Mouse (Mus musculus) induced T-regulatory cell, adult 2 months (primary cell): ENCODE measurements around the gene AU040320.
A peak's percentile ranks its signal among the peaks of the same experiment; 100 is the strongest.

Source experiments
- DNase-seq: peaks from one replicate; pipeline ENCODE4 v3.0.0-alpha.2; 2012; ENCODE audit warnings: low read depth

Gene AU040320

DNA sequence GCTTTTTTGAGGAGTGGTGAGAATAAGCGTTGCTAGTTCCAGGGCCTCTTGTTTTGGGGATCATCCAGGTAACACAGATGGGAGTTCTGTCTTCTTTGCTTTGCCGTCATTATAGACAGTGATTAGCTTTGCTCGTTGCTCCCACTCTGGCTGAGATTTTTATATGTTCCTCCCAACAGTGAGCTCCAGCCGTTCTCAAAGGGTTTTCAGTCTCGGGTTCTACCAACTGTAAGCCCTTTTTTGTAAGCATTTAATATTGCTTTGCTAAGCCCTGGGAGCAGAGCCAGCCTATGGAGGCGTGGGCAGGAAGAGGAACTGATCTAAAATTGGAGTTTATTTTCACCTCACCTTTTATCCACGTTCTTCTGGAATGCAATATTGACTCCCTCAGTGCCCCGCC lies 29.7 kb downstream of the AU040320 start:
- DNase-seq, result no peak

DNA sequence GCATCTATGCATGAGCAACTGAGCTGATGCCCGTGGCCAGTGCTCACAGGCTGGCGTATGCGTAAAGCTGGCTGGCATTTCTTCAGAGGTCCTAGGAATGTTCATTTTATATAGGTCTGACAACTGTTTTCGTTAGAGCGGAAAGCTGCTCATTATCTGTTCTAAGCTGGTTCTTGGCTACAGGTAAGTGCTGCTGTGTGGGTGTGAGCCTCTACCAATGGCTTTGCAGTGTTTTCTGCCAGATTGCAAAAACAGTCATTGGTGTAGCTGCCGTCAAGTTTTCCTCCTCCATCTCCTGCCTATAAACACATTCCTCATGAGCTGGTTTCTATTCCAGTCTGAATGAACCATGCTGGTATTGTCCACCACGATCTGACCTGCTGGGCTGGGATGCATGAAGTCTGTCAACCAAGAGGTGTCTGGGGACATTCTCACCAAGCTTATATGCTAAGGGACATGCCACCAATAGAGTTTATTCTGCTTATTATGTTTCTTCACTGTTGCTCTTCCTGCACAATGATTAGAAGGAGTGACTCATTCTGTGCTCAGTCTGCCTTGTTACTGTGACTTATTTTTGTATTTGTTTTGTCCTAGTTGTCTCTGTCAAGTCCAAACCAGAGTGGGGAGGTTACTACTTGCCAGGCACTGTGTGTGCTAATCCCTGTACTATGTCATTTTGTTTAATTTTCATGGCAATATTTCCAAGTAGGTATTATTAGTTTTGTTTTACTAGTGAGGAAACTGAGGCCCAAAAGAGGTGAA lies 39.2 kb downstream of the AU040320 start:
- no peak for DNase-seq

DNA sequence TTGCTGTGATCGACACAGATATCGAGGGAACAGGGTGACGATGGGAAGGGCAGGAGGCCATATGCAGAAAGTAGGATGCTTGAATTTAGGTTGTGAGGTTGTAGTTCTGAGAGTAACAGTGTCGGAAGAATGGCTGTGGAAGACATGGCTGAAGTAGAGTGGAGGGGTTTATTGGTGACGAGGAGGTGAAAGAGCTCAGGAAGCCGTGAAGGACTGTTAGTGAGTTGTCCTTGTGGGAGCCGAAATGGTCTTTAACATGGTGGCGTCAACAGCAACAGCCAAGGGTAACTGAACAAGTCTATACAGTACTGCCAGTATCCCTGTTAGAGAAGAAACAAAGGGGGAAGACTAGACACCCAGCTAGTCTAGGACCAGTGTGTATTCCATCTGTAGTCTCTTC lies 48.8 kb downstream of the AU040320 start:
- DNase-seq, result no peak

DNA sequence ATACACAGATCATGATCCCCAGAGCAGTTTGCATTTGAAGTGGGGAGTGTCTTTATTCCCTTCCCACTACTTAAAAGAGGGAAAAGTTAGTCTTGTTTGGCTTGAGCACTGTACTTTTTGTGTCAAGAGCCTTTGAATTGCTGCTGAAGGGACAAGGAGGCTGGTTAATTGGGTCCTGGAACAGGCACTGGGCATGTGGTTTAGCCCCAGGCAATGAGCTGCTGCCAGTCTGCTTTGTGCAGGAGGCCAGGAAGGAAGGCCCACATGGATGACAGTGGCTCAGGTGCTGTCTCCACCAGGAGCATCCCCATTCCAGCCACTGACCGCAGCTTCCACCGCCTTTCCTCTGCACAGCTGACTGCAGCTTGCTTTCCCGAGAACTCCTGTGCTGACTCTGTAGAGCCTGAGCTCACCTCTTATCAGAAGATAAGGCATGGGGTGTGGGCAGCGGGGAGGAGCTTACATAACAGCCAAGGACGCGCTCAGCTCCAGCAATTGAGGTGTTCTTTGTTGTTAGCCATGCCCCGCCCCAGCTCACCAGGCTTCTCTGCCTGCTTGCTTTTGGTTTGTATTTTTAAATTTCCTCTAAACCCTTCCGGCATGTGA lies 50.0 kb downstream of the AU040320 start:
- no peak for DNase-seq

DNA sequence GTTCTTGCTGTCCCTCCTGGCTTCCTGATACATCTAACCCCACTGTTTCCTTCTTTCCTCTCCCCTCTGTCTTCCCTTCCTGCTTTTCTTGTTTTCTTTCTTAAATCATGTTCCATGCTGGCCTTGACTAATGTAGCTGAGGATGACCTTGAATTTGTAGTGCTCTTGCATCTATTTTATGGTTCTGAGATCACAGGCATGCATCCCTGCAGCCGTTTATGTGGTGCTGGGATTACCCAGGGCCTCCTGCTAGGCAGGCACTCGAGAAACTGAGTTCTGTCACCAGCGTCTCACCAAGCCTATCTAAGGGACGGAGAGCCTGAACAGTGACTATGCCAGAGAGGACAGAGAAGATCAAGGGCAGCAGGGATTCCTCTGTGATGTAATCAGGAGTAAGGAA lies 52.4 kb downstream of the AU040320 start:
- no peak for DNase-seq

DNA sequence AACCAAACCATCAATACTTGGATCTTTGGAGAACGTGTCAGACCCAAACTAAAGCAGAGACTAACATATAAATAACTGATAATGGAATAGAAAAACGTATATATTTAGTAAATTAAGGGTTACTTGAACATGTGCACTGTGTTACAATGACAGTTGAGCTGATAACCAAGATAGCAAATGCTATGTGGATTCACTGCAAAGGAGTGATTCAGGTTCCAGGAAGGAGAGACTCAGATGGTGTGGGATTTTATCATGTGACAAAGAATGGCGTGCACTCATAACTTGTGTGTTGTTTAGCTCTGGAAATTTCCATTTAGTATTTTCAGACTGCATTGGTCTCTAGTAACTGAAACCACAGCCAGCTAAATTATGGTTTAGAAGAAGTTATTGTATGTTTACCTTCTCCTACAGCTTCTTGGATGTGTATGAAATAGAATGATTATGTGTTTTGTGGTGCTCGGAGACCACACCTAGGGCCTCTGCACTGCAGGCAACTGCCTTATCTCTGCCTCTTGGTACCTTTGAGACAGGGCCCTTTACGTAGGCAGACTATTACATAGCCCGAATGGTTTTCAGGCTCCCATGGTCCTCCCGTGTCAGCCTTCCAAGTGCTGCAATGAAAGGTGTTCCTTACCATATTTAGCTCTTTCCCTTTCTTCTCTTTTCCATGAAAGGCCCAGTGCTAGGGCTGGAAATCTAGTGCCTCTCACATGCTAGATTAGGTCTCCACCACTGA lies 53.5 kb downstream of the AU040320 start:
- DNase-seq, result no peak

DNA sequence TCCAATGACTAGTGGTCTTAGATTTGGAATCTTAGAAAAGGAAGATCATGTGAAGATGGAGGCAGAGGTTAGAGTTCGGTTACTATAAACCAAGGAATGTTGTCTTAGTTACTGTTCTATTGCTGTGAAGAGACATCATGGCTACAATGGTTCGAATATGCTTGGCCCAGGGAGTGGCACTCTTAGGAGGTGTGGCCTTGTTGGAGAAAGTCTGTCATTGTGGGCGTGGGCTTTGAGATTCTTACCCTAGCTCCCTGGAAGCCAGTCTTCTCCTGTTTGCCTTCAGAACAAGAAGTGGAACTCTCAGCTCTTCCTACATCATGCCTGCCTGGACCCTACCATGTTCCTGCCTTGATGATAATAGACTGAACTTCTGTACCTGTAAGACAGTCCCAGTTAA lies 57.2 kb downstream of the AU040320 start:
- DNase-seq, result no peak

DNA sequence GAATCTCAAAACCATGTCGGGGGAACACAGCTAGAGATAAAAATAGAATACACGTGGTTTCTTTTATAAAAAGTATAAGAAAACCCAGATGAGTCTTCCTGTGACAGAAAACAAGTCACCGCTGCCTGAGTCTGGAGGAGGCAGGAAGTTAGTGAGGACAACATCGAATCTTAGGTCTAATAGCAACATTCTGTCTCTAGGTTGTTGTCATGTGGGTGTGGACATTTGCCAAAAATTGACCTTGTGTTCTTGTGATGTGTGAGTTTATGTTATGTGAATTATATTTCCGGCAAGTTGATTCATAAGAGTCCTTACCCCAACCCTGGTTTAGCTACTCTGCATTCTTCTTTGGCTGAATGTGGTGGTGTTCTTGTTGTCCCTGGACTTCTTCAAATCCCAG lies 59.9 kb downstream of the AU040320 start:
- DNase-seq, result peak; percentile 62

DNA sequence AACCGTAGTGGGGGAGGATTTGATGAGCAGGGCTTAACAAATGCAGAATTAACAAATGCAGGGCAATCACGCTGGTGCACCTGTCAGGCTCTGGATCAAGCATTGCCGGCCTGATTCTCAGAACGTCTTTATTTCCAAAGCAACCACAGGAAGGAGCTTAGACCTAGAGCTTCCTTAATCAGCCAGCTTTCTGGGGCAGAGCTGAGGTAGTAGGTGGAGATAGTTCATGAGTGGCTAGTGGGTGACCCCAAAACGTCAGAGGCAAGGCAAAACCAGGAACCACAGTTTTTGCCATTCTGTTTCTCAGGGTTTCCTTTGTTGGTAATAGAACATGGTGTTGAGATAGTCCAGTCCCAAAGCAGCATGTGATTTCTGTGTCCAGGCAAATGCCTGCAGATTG lies 61.5 kb downstream of the AU040320 start:
- DNase-seq, result no peak

DNA sequence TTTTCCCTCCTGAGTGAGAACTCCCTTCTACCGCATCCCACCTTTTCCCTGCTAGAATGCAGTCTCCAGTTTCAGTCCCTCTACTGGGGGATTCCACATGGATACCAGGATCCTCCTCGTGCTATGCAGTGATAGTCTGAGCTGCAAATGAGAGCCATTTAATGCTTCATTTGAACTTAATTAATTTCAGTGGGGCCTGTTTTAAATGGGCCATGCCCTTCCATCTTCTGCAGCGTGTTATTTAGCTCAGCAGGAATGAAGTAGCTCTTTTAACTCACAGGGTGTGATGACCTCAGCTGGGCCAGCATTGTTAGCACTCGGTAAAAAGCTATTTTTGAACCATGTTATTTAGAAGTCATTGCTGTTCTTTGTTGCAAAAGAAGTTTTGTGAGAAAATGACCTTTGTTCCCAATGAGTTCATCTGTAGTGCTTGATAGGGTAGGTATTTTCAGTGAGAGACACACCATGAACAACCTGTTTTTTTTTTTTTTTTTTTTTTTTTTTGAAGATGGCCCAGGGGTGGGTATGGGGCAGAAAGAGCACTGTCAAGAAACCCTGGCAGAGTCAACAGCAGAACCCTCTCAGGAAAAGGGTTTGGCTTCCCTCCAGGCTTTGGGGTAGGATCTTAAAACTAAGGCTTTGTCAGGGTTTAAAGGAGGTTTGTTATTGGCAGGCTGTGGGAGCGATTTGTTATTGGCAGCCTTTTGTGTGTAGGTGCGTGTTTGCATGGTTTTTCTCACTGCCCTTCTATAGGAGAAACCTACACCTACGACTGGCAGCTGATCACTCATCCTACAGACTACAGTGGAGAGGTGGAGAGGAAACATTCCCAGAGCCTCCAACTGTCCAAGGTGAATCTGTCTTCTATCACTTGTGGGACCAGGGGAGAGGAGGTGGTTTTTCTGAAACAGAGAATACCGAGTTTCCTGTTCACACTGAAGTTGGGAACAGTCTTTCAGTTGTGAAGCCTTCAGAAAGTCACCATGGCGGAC lies 69.8 kb downstream of the AU040320 start:
- no peak for DNase-seq

DNA sequence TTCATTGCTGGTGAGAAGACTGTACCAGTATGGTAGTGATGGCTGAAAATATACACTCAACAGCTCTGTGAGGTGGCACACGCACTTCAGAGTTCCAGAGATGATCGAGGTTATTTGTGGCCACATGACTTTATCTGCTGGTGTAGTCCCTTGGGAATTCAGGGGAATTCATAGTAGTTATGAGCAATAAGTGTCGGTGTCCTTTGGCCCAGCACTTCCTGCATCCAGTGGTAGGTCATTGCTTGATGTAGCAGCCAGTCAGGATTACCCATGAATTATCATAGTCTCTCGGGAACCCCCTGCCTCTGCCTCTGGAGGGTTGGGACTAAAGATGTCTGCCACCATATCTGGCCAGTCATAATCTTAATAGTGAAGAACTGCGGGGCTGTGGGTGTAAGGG lies 70.6 kb downstream of the AU040320 start:
- DNase-seq, result no peak

DNA sequence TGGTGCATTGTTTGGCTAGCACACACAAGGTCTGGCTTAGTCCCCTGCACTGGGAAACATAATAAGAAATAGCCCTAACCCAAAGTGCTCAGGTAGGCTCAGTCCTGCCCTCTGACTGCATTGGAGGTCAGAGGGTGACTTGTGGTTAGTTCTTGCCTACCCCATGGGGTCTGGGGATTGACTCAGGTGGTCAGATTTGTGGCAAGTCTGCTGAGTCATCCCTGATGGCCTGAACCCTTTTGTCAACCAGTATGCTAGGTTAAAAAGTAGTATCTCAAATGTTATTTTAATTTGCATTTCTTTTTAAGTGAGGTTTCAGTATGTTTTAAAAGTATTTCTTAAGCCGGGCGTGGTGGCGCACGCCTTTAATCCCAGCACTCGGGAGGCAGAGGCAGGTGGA lies 77.8 kb downstream of the AU040320 start:
- DNase-seq, result no peak

DNA sequence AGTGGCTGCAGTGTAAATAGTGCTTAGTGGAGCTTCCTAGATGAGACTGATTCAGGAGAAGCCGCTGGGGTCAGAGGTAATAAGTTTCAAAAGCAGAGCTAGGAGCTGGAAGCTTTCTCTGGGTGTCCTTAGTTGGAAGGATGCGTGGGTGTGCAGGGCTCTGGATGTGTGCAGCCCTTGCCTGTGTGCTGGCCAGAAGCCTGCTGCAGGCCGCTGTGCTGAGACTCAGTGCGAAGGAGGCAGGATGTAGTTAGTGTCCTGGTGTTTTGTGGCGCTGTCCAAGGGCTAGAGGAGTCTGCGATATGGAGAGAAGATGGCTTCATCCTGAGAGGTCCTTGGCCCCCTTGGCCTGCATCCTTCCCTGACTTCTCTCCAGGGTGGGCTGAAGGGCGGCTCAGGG lies 85.5 kb downstream of the AU040320 start:
- no peak for DNase-seq

DNA sequence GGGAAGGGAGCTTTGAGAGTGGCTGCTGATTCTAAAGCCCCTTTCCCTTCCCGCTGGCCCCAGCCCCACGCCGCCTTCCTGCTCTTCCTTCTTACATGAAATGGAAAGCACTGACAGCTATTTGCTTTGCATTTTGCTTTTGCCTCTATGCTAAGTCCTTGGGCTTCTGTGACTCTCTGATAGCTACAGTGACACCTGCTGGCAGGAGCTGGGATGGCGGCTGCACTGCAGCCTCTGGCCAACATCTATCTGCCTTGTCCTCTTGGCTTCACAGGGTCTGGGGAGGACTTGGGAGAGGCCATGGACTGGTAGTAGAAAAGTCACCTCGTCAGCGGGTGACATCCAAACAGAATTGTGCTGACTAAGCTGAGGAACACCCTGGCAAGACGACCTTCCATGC lies 86.5 kb downstream of the AU040320 start:
- peak; percentile 79 for DNase-seq

DNA sequence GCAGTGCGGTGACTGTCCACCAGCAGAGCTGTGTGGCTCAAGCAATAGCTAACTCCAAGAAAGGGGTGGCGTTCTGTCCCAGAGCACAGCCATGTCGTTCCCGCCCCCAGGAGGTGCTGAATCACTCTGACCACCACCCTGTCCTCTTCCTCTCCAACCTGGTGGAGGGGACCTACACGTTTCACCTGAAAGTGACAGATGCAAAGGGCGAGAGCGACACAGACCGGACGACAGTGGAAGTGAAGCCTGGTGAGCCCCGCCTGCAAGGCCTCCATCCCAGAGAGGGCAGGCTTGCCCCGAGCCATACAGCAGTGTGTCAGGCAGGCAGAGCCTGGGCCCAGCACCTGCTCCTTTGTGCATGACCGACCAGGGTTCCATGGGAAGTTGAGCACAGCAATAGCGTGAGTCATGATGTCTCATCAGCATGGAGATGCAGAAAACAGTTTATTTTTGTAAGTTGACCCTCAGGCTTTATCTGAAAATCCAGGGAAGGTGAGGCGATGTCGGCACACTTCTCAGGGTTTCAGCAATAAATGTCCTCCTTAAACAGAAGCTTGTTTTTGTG lies 87.7 kb downstream of the AU040320 start:
- DNase-seq, result no peak

DNA sequence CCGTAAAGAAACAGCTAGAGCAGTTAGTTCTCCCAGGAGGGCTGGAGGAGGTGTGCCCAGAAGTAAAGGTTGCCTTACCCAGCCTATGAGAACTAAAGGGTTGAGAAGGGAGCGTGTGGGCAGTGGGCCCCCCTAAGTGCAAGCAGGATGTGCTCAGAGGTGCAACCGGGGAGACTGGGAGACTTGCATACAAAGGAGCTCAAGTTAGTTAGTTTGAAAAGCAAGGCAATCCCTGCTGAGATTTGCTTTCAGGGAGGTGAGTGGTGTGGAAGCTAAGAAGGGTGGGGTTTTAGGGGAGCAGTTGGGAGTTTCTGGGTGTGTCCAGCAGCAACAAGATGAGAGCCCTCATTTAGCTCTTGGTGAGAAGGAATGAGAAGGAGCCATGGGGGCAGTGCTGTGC lies 89.6 kb downstream of the AU040320 start:
- no peak for DNase-seq

DNA sequence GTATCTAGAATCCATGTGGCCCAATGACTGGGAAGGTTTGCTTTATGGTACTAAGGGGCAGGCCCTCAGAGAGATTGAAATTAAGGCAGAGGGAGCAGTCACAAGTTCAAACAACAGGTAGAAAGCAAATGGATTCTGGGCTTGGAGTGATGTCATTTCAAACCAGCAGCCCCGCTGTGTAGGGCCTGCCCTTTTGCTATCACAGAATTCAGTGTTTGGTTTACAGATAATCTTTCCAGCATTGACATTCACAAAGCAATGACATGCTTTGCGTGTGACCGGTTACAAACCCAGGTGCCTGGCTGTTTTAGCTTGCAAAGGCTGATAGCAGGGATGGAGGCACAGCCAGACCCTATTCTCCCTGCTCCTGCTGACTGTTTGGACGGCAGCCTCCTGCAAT lies 92.3 kb downstream of the AU040320 start:
- DNase-seq, result no peak

DNA sequence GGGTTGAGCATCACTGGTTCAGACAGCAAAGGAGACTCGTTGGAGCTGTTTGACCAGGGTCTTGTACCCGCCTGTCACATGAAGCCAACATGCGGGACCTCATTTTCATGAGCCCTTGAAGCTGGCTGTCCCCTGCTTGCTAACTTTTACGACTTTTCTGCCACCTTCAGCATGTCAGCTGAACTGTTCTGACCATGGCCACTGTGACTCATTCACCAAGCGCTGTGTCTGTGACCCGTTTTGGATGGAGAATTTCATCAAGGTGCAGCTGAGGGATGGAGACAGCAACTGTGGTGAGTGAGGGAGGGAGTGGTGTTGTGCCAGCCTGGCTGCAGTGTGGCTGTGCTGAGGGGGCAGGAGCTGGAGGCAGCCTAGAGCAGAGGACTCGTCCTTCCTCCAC lies 93.6 kb downstream of the AU040320 start:
- no peak for DNase-seq

DNA sequence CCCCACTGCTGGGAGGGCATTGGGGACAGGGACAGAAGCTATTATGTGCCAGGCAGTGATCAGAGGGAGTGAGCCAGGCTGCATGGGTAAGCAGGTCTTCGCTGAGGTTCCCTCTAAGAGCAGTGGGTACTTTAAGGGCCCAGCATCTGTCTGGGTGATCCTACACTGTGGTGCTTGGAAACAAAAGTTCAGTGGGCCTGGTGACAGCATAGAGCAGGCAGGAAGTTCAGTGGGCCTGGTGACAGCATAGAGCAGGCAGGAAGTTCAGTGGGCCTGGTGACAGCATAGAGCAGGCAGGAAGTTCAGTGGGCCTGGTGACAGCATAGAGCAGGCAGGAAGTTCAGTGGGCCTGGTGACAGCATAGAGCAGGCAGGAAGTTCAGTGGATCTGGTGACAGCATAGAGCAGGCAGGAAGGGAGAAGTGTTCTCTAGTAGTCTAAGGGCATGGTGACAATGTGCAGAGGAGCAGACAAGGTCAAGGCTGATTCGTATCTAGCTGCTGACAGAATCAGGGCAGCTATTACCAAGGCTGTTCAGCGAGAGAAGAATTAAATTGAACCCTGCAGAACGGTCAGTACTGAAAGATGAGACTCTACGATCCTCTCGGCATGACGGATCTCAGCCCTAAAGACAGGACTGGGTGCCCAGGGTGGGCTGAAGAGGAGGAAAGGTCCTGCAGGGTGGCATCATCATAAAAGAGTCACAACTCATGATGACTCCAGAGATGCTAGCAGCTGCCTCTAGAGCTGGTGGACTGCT lies 96.9 kb downstream of the AU040320 start:
- DNase-seq, result peak; percentile 25

DNA sequence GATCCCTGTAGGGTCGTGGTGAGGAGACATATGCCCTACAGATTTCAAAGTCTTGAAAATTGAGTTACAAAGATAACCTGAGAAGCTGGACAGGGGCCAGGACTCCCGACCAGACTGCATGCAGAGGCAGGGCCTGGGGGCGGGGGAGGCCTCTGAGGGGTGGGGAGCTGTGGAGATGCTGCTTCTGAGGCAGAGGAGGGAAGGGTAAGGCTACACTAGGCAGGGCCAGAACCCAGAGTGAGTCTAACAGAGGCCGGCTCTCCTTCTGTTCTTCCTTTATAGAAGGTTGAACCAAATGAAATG lies 97.4 kb downstream of the AU040320 start:
- DNase-seq, result no peak

DNA sequence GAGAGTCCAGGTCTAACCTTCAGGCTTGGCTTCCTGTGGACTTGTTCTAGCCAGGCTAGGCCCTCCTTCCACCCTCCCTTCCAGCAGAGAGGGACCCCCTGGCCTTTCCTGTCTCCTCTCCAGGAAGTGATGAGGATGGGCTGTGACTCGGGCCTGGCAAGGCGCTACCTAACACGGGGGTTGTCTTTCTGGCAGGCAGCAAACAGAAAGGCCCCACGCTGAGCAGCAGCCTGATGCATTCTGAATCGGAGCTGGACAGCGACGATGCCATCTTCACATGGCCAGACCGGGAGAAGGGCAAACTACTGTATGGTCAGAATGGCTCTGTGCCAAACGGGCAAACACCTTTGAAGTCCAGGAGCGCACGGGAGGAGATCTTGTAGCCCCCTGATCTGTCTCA lies 99.6 kb downstream of the AU040320 start:
- no peak for DNase-seq
